Mouse (Mus musculus) layer of hippocampus, postnatal 25 days (tissue): ENCODE measurements around the gene Hivep2. TPM values are rescaled to one million over a fixed set of nuclear protein-coding genes. Genes with fewer than 3 reads are reported as not detected.

Experiments used
- DNase-seq, 2 experiments: peaks; one replicate each; pipeline ENCODE4 v3.0.0; 2022; ENCODE audit warnings: mixed read lengths in 2 of 2, low spot score in 1 of 2; ENCODE audit errors: extremely low spot score in 1 of 2
- total RNA-seq, 2 experiments: library from RNA; stranded (reverse); gene quantifications; 2 replicates each; pipeline ENCODE4 v1.2.3; 2021

The Hivep2 gene
- total RNA-seq, 2 experiments from 2014 or later: 202 to 236 TPM

DNA sequence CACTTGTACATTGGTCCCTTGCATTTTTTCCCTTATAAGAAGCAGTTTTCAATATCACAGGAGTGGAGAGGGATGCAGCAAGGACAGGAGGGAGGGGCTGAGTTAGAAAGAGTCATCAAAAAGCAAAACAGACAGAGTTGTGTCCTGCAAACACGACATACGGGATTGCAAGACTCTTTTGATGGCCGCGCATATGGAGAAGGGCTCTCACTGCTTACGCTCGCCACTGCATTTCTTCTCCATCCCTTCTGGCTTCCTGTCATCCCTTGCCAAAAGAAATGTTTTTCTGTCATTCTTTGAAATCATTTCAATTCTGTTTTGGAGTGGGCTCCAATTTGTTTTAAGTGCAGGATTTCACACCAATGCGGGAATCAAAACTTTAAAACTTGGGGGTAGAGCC lies 233.5 kb downstream of the Hivep2 start:
- no peak for DNase-seq

DNA sequence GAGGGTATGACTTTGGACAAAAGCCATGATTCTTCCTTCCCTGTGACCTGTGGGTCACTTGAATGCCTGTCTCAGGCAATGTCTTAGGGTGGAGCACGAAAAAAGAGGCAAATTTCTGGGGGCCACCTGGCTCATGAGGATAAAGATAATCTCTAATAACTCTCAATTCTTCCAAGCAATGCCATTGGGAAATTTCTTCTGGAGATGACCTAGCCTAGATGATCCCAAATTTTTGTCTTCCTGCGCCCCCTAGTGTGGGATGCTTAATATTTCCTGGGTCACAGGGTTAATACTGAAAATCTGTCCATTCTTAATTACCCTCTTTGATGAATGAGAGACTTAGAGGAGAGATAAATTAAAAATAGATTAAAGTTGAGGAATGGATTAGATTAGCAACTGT lies 234.4 kb downstream of the Hivep2 start:
- peak in 1 of 2 experiments; percentile 65 for DNase-seq

Other genes with a start within 250 kb of the Hivep2 start
- 10 to 100 TPM; 57.7 to 62.6 TPM for gene Aig1, start 97.1 kb upstream of the Hivep2 start, total RNA-seq